Mouse (Mus musculus): ENCODE data around the gene Znhit3.

Znhit3 gene

GRCm38 (mm10) chr11:84916053-84916702, at the start of gene Znhit3:
Znhit3 (minus strand) TSS chr11:84916366.
- peak; percentile 87 for DNase-seq

- no peak for DNase-seq
These were observed 47.4 kb upstream of the Znhit3 start for GRCm38 (mm10) chr11:84963556-84963955.

GRCm38 (mm10) chr11:84962536-84962935, 46.4 kb upstream of the Znhit3 start:
- DNase-seq, result peak; percentile 49

GRCm38 (mm10) chr11:84961571-84961970, 45.4 kb upstream of the Znhit3 start:
- DNase-seq, result peak; percentile 53

GRCm38 (mm10) chr11:84960780-84961179, 44.6 kb upstream of the Znhit3 start:
- DNase-seq, result peak; percentile 95

GRCm38 (mm10) chr11:84960291-84960690, 44.1 kb upstream of the Znhit3 start:
- DNase-seq, result peak; percentile 55

GRCm38 (mm10) chr11:84959701-84960181, 43.6 kb upstream of the Znhit3 start:
- DNase-seq, result peak; percentile 86

- DNase-seq, result no peak
These were observed 43.0 kb upstream of the Znhit3 start for GRCm38 (mm10) chr11:84959181-84959580.

- DNase-seq, result peak; percentile 67
These were observed 42.1 kb upstream of the Znhit3 start for GRCm38 (mm10) chr11:84958271-84958630.

- peak; percentile 85 for DNase-seq
These were observed 41.6 kb upstream of the Znhit3 start, which contains the start of gene Car4 for GRCm38 (mm10) chr11:84957591-84958270. Car4 (plus strand) TSS chr11:84957786.

- DNase-seq, result no peak
These were observed 41.0 kb upstream of the Znhit3 start for GRCm38 (mm10) chr11:84957171-84957570.

- DNase-seq, result peak; percentile 30
These were observed 40.2 kb upstream of the Znhit3 start for GRCm38 (mm10) chr11:84956400-84956799.

- no peak for DNase-seq
These were observed 36.4 kb upstream of the Znhit3 start for GRCm38 (mm10) chr11:84952611-84953010.

GRCm38 (mm10) chr11:84948526-84948925, 32.4 kb upstream of the Znhit3 start:
- no peak for DNase-seq

GRCm38 (mm10) chr11:84948114-84948513, 31.9 kb upstream of the Znhit3 start:
- no peak for DNase-seq

GRCm38 (mm10) chr11:84947206-84947605, 31.0 kb upstream of the Znhit3 start:
- no peak for DNase-seq

GRCm38 (mm10) chr11:84945841-84946240, 29.7 kb upstream of the Znhit3 start:
- DNase-seq, result no peak

- no peak for DNase-seq
These were observed 28.7 kb upstream of the Znhit3 start for GRCm38 (mm10) chr11:84944639-84945435.

GRCm38 (mm10) chr11:84943948-84944347, 27.8 kb upstream of the Znhit3 start:
- DNase-seq, result no peak

GRCm38 (mm10) chr11:84940140-84940539, 24.0 kb upstream of the Znhit3 start:
- no peak for DNase-seq

- no peak for DNase-seq
These were observed 23.4 kb upstream of the Znhit3 start for GRCm38 (mm10) chr11:84939508-84940053.

GRCm38 (mm10) chr11:84932261-84932660, 16.1 kb upstream of the Znhit3 start:
- DNase-seq, result no peak

GRCm38 (mm10) chr11:84920981-84921380, 4.8 kb upstream of the Znhit3 start:
- DNase-seq, result no peak
